Mouse (Mus musculus) T-cell, adult 2 months (primary cell): ENCODE results near the gene Cyp4f18.
"Not testable (repeated sequence)": the region's sequence is repeated elsewhere in the genome, so short reads cannot be mapped to it uniquely, and the experiment has no call there.

Experiments
- DNase-seq: peaks from one replicate; pipeline ENCODE4 v3.0.0; 2022; ENCODE audit warnings: low spot score

The Cyp4f18 gene

GRCm38 (mm10) chr8:71981032-71981431, 28.4 kb downstream of the Cyp4f18 start:
- no peak for DNase-seq

GRCm38 (mm10) chr8:71974211-71974610, 35.2 kb downstream of the Cyp4f18 start:
- no peak for DNase-seq

- no peak for DNase-seq
Measured at GRCm38 (mm10) chr8:71971945-71972344, 37.5 kb downstream of the Cyp4f18 start.

GRCm38 (mm10) chr8:71968636-71969035, 40.8 kb downstream of the Cyp4f18 start:
- DNase-seq = no peak

GRCm38 (mm10) chr8:71968100-71968499, 41.3 kb downstream of the Cyp4f18 start:
- no peak for DNase-seq

GRCm38 (mm10) chr8:71967261-71967660, 42.2 kb downstream of the Cyp4f18 start:
- no peak for DNase-seq

GRCm38 (mm10) chr8:71966411-71966810, 43.0 kb downstream of the Cyp4f18 start:
- DNase-seq = no peak

- no peak for DNase-seq
Measured at GRCm38 (mm10) chr8:71965166-71965565, 44.3 kb downstream of the Cyp4f18 start.

- no peak for DNase-seq
Measured at GRCm38 (mm10) chr8:71964051-71964450, 45.4 kb downstream of the Cyp4f18 start.

- no peak for DNase-seq
Measured at GRCm38 (mm10) chr8:71961796-71962195, 47.6 kb downstream of the Cyp4f18 start.

- DNase-seq = no peak
Measured at GRCm38 (mm10) chr8:71960483-71960882, 48.9 kb downstream of the Cyp4f18 start.

- no peak for DNase-seq
Measured at GRCm38 (mm10) chr8:71954666-71955065, 54.8 kb downstream of the Cyp4f18 start.

- not testable (repeated sequence) for DNase-seq
Measured at GRCm38 (mm10) chr8:71952961-71953700, 56.3 kb downstream of the Cyp4f18 start.

- no peak for DNase-seq
Measured at GRCm38 (mm10) chr8:71952489-71952888, 56.9 kb downstream of the Cyp4f18 start.

- DNase-seq = no peak
Measured at GRCm38 (mm10) chr8:71951436-71952161, 57.8 kb downstream of the Cyp4f18 start.

- DNase-seq = peak; percentile 96
Measured at GRCm38 (mm10) chr8:71950482-71951221, 58.8 kb downstream of the Cyp4f18 start, which contains the start of gene Zfp961. Gene Zfp961, plus strand, starts transcription at chr8:71951038.

- DNase-seq = no peak
Measured at GRCm38 (mm10) chr8:71948624-71949023, 60.8 kb downstream of the Cyp4f18 start.

- no peak for DNase-seq
Measured at GRCm38 (mm10) chr8:71941776-71942175, 67.7 kb downstream of the Cyp4f18 start.

GRCm38 (mm10) chr8:71940293-71941208, 68.9 kb downstream of the Cyp4f18 start:
- no peak for DNase-seq
